Mouse (Mus musculus) myocyte (in vitro differentiated cells): Measurements from ENCODE around the gene Ccnd3.

ENCODE experiments used
- CEBPB ChIP-seq: IDR thresholded peaks from 2 replicates; pipeline ENCODE4 v1.6.1; 2011; ENCODE audit warnings: mild to moderate bottlenecking, moderate library complexity; ENCODE audit not compliant: poor library complexity, insufficient read depth, severe bottlenecking
- E2F4 ChIP-seq: IDR thresholded peaks from one replicate; pipeline ENCODE4 v1.6.1; 2011; ENCODE audit warnings: mild to moderate bottlenecking, control low read depth, moderate library complexity; ENCODE audit not compliant: insufficient read depth
- MAX ChIP-seq: IDR thresholded peaks from one replicate; pipeline ENCODE4 v1.6.1; 2011; ENCODE audit warnings: low read depth, mild to moderate bottlenecking, control low read depth
- MYOD1 ChIP-seq, 3 experiments: IDR thresholded peaks; one replicate each; pipeline ENCODE4 v1.6.1; 2011; ENCODE audit warnings: control low read depth in 2 of 3, low read depth in 2 of 3, mild to moderate bottlenecking in 2 of 3, moderate library complexity in 1 of 3; ENCODE audit not compliant: insufficient read length in 2 of 3, control insufficient read depth in 1 of 3
- MYOG ChIP-seq, 3 experiments: IDR thresholded peaks; one replicate each; pipeline ENCODE4 v1.6.1; 2011; ENCODE audit warnings: control low read depth in 2 of 3, low read depth in 2 of 3, mild to moderate bottlenecking in 2 of 3; ENCODE audit not compliant: insufficient read length in 2 of 3, control insufficient read depth in 1 of 3, insufficient read depth in 1 of 3
- POLR2A ChIP-seq: IDR thresholded peaks from one replicate; pipeline ENCODE4 v1.6.1; 2011; ENCODE audit warnings: low read depth, mild to moderate bottlenecking, control low read depth, moderate library complexity; ENCODE audit not compliant: insufficient read length
- POLR2AphosphoS2 ChIP-seq: IDR thresholded peaks from one replicate; pipeline ENCODE4 v1.6.1; 2011; ENCODE audit warnings: low read depth, control low read depth; ENCODE audit not compliant: insufficient read length
- REST ChIP-seq: IDR thresholded peaks from one replicate; pipeline ENCODE4 v1.6.1; 2011; ENCODE audit warnings: mild to moderate bottlenecking, control low read depth, moderate library complexity; ENCODE audit not compliant: insufficient read depth, insufficient read length
- SRF ChIP-seq: IDR thresholded peaks from one replicate; pipeline ENCODE4 v1.6.1; 2011; ENCODE audit warnings: low read depth; ENCODE audit not compliant: control insufficient read depth, insufficient read length
- TCF12 ChIP-seq: IDR thresholded peaks from one replicate; pipeline ENCODE4 v1.6.1; 2011; ENCODE audit warnings: mild to moderate bottlenecking, control low read depth; ENCODE audit not compliant: poor library complexity, insufficient read depth, severe bottlenecking
- TCF3 ChIP-seq: IDR thresholded peaks from one replicate; pipeline ENCODE4 v1.6.1; 2011; ENCODE audit warnings: low read depth, control low read depth; ENCODE audit not compliant: insufficient read length
- USF1 ChIP-seq: IDR thresholded peaks from one replicate; pipeline ENCODE4 v1.6.1; 2011; ENCODE audit warnings: low read depth, mild to moderate bottlenecking, control low read depth, moderate library complexity

- TF ChIP-seq TCF12 = no peak
- no peak for TF ChIP-seq POLR2A
- TF ChIP-seq POLR2AphosphoS2 = no peak
- no peak for TF ChIP-seq USF1
- TF ChIP-seq E2F4 = no peak
- no peak for TF ChIP-seq SRF
- TF ChIP-seq MAX = no peak
- TF ChIP-seq TCF3 = no peak
- no peak for TF ChIP-seq MYOD1 (IDR thresholded peaks at IDR 0.05; ENCODE audit: control insufficient read depth in 1 of 3, insufficient read length in 2 of 3, low read depth in 2 of 3)
- no peak for TF ChIP-seq CEBPB
- no peak for TF ChIP-seq MYOG (IDR thresholded peaks at IDR 0.05; ENCODE audit: control insufficient read depth in 1 of 3, insufficient read depth in 1 of 3, insufficient read length in 2 of 3, low read depth in 2 of 3)
- TF ChIP-seq REST = no peak
Measured at GRCm38 (mm10) chr17:47529595-47529994, 24.7 kb downstream of the Ccnd3 start.
